Mouse (Mus musculus) heart, adult 2 months (tissue): ENCODE measurements at regions not wholly inside any gene's neighbourhood (a gene's known extent, or its start where the extent isn't known, plus 50 kb on each side); places are given as distances from the start of the nearest gene placed in this dataset.

ENCODE experiments used
- CTCF ChIP-seq: fragments of 200-600 bp; IDR thresholded peaks from 2 replicates; pipeline ENCODE4 v1.8.1; 2022; ENCODE audit warnings: antibody characterized with exemption, mild to moderate bottlenecking, moderate library complexity
- EP300 ChIP-seq: fragments of 200-500 bp; IDR thresholded peaks from 2 replicates; pipeline ENCODE4 v1.6.1; 2011; ENCODE audit warnings: low read depth, low read length, control low read depth; ENCODE audit not compliant: insufficient read depth

DNA sequence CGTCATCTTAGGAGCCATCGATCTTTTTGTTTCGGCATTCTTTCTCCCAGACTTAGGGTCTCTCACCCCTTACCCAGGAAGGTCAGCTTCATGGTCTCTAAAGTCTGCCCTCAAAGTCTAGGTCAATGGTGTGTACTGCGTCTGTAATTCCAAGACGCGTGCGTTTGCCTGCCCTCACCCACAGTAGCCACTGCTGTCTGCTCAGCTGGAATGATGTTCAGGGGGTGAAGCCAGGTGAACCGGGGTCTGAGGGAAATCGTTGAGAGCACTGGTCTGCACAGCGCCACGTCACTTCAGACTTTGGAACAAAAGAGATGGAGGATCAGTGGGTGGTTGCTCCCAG is 244.2 kb downstream of the Ndfip2 start:
- TF ChIP-seq CTCF (no peak), EP300 (no peak)
